Mouse (Mus musculus): Measurements from ENCODE around the gene Myo15b. TPM values are rescaled to one million over a fixed set of nuclear protein-coding genes. Genes with fewer than 3 reads are reported as not detected.
A peak's percentile ranks its signal among the peaks of the same experiment; 100 is the strongest.

Myo15b gene
- polyA plus RNA-seq, 1 experiment from 2014 or later: 0.10 TPM

- H3K4me2 ChIP-seq: peak within 1 kb of the TSS; percentile 21; the same call in 1 of the 2 replicates
- H3K27me3 ChIP-seq: no peaks in the 10 kb centered on the region
- no peak within 1 kb of the TSS for H3K4me3 ChIP-seq
- H3K4me1 ChIP-seq (replicated peaks): peaks cover 35% of the 10 kb centered on the region
- H3K9me3 ChIP-seq: no peaks in the 10 kb centered on the region
- 33% methylated on average over 16 of the region's 16 CpGs for WGBS
- no peak for ATAC-seq (ENCODE audit: low read depth)
- peaks cover 30% of the 10 kb centered on the region for H3K36me3 ChIP-seq
- peak within 1 kb of the TSS; percentile 27; the same call in 1 of the 2 replicates for H3K9ac ChIP-seq
- H3K27ac ChIP-seq (replicated peaks): peak within 1 kb of the TSS; percentile 4; the same call in 1 of the 2 replicates
These were observed 41.5 kb downstream of the Myo15b start, which contains the start of gene Smim5 for GRCm38 (mm10) chr11:115899486-115900266. TSS of gene Smim5 (plus strand) at chr11:115899966.

GRCm38 (mm10) chr11:115900561-115901337 lies 42.5 kb downstream of the Myo15b start:
- H3K36me3 ChIP-seq: peaks cover 23% of the 10 kb centered on the region
- no peak overlapping the region for H3K27ac ChIP-seq (replicated peaks)
- ATAC-seq (ENCODE audit: low read depth): no peak
- no peaks in the 10 kb centered on the region for H3K9me3 ChIP-seq
- WGBS: 81% methylated on average over 8 of the region's 8 CpGs
- H3K4me3 ChIP-seq: no peak overlapping the region
- H3K4me2 ChIP-seq: 0 out of 2 replicates have a peak overlapping the region, but pooled peaks have one; percentile 21
- no peaks in the 10 kb centered on the region for H3K27me3 ChIP-seq
- peaks cover 35% of the 10 kb centered on the region for H3K4me1 ChIP-seq (replicated peaks)
- peak overlapping the region; percentile 27; the same call in 1 of the 2 replicates for H3K9ac ChIP-seq

GRCm38 (mm10) chr11:115901338-115902161 lies 43.3 kb downstream of the Myo15b start:
- WGBS: 83% methylated on average over 9 of the region's 9 CpGs
- H3K9me3 ChIP-seq: no peaks in the 10 kb centered on the region
- H3K9ac ChIP-seq: no peak overlapping the region
- no peak overlapping the region for H3K4me2 ChIP-seq
- no peaks in the 10 kb centered on the region for H3K27me3 ChIP-seq
- 0 out of 2 replicates have a peak overlapping the region, but pooled peaks have one; percentile 3 for H3K27ac ChIP-seq (replicated peaks)
- peaks cover 35% of the 10 kb centered on the region for H3K4me1 ChIP-seq (replicated peaks)
- H3K36me3 ChIP-seq: peaks cover 18% of the 10 kb centered on the region
- ATAC-seq (ENCODE audit: low read depth): no peak
- no peak overlapping the region for H3K4me3 ChIP-seq

- Histone ChIP-seq H3K27me3 (no peaks in the 10 kb centered on the region), H3K9ac (no peak overlapping the region), H3K27ac (replicated peaks) (no peak overlapping the region), H3K4me3 (no peak overlapping the region), H3K4me2 (no peak overlapping the region), H3K4me1 (replicated peaks) (peaks cover 35% of the 10 kb centered on the region), H3K9me3 (no peaks in the 10 kb centered on the region), H3K36me3 (peaks cover 12% of the 10 kb centered on the region)
- no peak for ATAC-seq (ENCODE audit: low read depth)
- 84% methylated on average over 5 of the region's 5 CpGs for WGBS
These were observed 44.0 kb downstream of the Myo15b start for GRCm38 (mm10) chr11:115902177-115902576.

- no peaks in the 10 kb centered on the region for H3K9me3 ChIP-seq
- no peak overlapping the region for H3K9ac ChIP-seq
- WGBS: 100% methylated on average over 1 of the region's 1 CpGs
- ATAC-seq (ENCODE audit: low read depth): no peak
- no peaks in the 10 kb centered on the region for H3K27me3 ChIP-seq
- peaks cover 35% of the 10 kb centered on the region for H3K4me1 ChIP-seq (replicated peaks)
- no peak overlapping the region for H3K4me3 ChIP-seq
- no peak overlapping the region for H3K27ac ChIP-seq (replicated peaks)
- H3K4me2 ChIP-seq: no peak overlapping the region
- H3K36me3 ChIP-seq: peaks cover 6% of the 10 kb centered on the region
These were observed 44.6 kb downstream of the Myo15b start for GRCm38 (mm10) chr11:115902831-115903230.

GRCm38 (mm10) chr11:115903384-115904230 lies 45.4 kb downstream of the Myo15b start:
- WGBS: 73% methylated on average over 11 of the region's 11 CpGs
- H3K4me3 ChIP-seq: no peak overlapping the region

GRCm38 (mm10) chr11:115904231-115904955 lies 46.2 kb downstream of the Myo15b start:
- no peak for ATAC-seq (ENCODE audit: low read depth)

More at GRCm38 (mm10) chr11:115903384-115904230, 45.4 kb downstream of the Myo15b start:
- Histone ChIP-seq H3K27ac (replicated peaks) (no peak overlapping the region), H3K4me2 (no peak overlapping the region), H3K9me3 (no peaks in the 10 kb centered on the region), H3K36me3 (peaks cover 12% of the 10 kb centered on the region), H3K27me3 (no peaks in the 10 kb centered on the region), H3K4me1 (replicated peaks) (peaks cover 35% of the 10 kb centered on the region), H3K9ac (no peak overlapping the region)
- ATAC-seq (ENCODE audit: low read depth): no peak

GRCm38 (mm10) chr11:115904956-115905790 lies 47.0 kb downstream of the Myo15b start:
- Histone ChIP-seq H3K36me3 (peaks cover 19% of the 10 kb centered on the region), H3K27me3 (no peaks in the 10 kb centered on the region), H3K4me2 (no peak overlapping the region), H3K9ac (no peak overlapping the region), H3K9me3 (no peaks in the 10 kb centered on the region), H3K4me1 (replicated peaks) (peaks cover 22% of the 10 kb centered on the region), H3K27ac (replicated peaks) (no peak overlapping the region), H3K4me3 (no peak overlapping the region)
- no peak for ATAC-seq (ENCODE audit: low read depth)
- 65% methylated on average over 16 of the region's 16 CpGs for WGBS

More at GRCm38 (mm10) chr11:115904231-115904955, 46.2 kb downstream of the Myo15b start:
- no peak overlapping the region for H3K4me3 ChIP-seq
- H3K36me3 ChIP-seq: peaks cover 16% of the 10 kb centered on the region
- 89% methylated on average over 8 of the region's 8 CpGs for WGBS
- H3K27ac ChIP-seq (replicated peaks): no peak overlapping the region
- no peak overlapping the region for H3K4me2 ChIP-seq
- peaks cover 30% of the 10 kb centered on the region for H3K4me1 ChIP-seq (replicated peaks)
- H3K9ac ChIP-seq: no peak overlapping the region
- H3K9me3 ChIP-seq: no peaks in the 10 kb centered on the region
- no peaks in the 10 kb centered on the region for H3K27me3 ChIP-seq

- H3K27ac ChIP-seq (replicated peaks): no peak overlapping the region
- H3K36me3 ChIP-seq: peaks cover 24% of the 10 kb centered on the region
- 79% methylated on average over 3 of the region's 3 CpGs for WGBS
- H3K9me3 ChIP-seq: no peaks in the 10 kb centered on the region
- H3K4me2 ChIP-seq: no peak overlapping the region
- no peak for ATAC-seq (ENCODE audit: low read depth)
- H3K4me3 ChIP-seq: no peak overlapping the region
- H3K4me1 ChIP-seq (replicated peaks): 0 out of 2 replicates have a peak, but pooled peaks cover 13% of the 10 kb centered on the region
- H3K27me3 ChIP-seq: no peaks in the 10 kb centered on the region
- no peak overlapping the region for H3K9ac ChIP-seq
These were observed 47.9 kb downstream of the Myo15b start for GRCm38 (mm10) chr11:115906116-115906515.

GRCm38 (mm10) chr11:115906521-115906920 lies 48.3 kb downstream of the Myo15b start:
- WGBS: 92% methylated on average over 5 of the region's 5 CpGs

More at GRCm38 (mm10) chr11:115906521-115906920, 48.3 kb downstream of the Myo15b start:
- no peak for ATAC-seq (ENCODE audit: low read depth)
- no peaks in the 10 kb centered on the region for H3K27me3 ChIP-seq
- H3K4me3 ChIP-seq: no peak overlapping the region
- H3K9ac ChIP-seq: no peak overlapping the region
- H3K4me2 ChIP-seq: no peak overlapping the region
- 0 out of 2 replicates have a peak, but pooled peaks cover 9% of the 10 kb centered on the region for H3K4me1 ChIP-seq (replicated peaks)
- no peak overlapping the region for H3K27ac ChIP-seq (replicated peaks)
- no peaks in the 10 kb centered on the region for H3K9me3 ChIP-seq
- H3K36me3 ChIP-seq: peaks cover 28% of the 10 kb centered on the region
